Mouse (Mus musculus) layer of hippocampus, postnatal 25 days (tissue): ENCODE data around the gene Prl3d2. TPM values are rescaled to one million over a fixed set of nuclear protein-coding genes. Genes with fewer than 3 reads are reported as not detected.
"Not testable (repeated sequence)": the region's sequence is repeated elsewhere in the genome, so short reads cannot be mapped to it uniquely, and the experiment has no call there.

Experiments
- DNase-seq, 2 experiments: peaks; one replicate each; pipeline ENCODE4 v3.0.0; 2022; ENCODE audit warnings: mixed read lengths in 2 of 2, low spot score in 1 of 2; ENCODE audit errors: extremely low spot score in 1 of 2
- total RNA-seq, 2 experiments: library from RNA; stranded (reverse); gene quantifications; 2 replicates each; pipeline ENCODE4 v1.2.3; 2021

Prl3d2 gene
- not detected for total RNA-seq

- DNase-seq, result not testable (repeated sequence)
Observed at GRCm38 (mm10) chr13:27121398-27121797, at the start of gene Prl3d2. TSS of gene Prl3d2 (plus strand) at chr13:27121698.

GRCm38 (mm10) chr13:27093890-27094289, 27.6 kb upstream of the Prl3d2 start, which contains the start of gene Prl3d1:
TSS of gene Prl3d1 (plus strand) at chr13:27094190.
- not testable (repeated sequence) for DNase-seq

- no peak for DNase-seq
Observed at GRCm38 (mm10) chr13:27148264-27148663, 26.8 kb downstream of the Prl3d2 start.

GRCm38 (mm10) chr13:27156490-27156889, 35.0 kb downstream of the Prl3d2 start, which contains the start of gene Prl3d3:
TSS of gene Prl3d3 (plus strand) at chr13:27156790.
- DNase-seq, result not testable (repeated sequence)

Other genes starting within 250 kb of the Prl3d2 start
- gene Prl, start 64.1 kb upstream of the Prl3d2 start, total RNA-seq, result not detected
- not detected for gene Prl3d1, start 27.5 kb upstream of the Prl3d2 start, total RNA-seq
- not detected for gene Prl3d3, start 35.1 kb downstream of the Prl3d2 start, total RNA-seq
- not detected for gene Prl3c1, start 75.0 kb downstream of the Prl3d2 start, total RNA-seq
- gene Prl3b1, start 120.1 kb downstream of the Prl3d2 start, total RNA-seq, result not detected
- gene Prl3a1, start 137.7 kb downstream of the Prl3d2 start, total RNA-seq, result not detected
- gene Prl6a1, start 190.9 kb downstream of the Prl3d2 start, total RNA-seq, result not detected
- not detected for gene Prl8a2, start 224.0 kb downstream of the Prl3d2 start, total RNA-seq